Mouse (Mus musculus): ENCODE data around the gene Alkbh2.

GRCm38 (mm10) chr5:114175596-114176171 is 47.7 kb upstream of the Alkbh2 start:
- no peak for TF ChIP-seq GATA1 (IDR thresholded peaks at IDR 0.05; ENCODE audit: borderline replicate concordance, low read length)
- TF ChIP-seq FLI1 (IDR thresholded peaks at IDR 0.05; ENCODE audit: low read length): no peak
